Mouse (Mus musculus) kidney, embryonic 15.5 days (tissue): ENCODE measurements around the gene Klhdc1. TPM values are rescaled to one million over a fixed set of nuclear protein-coding genes. Genes with fewer than 3 reads are reported as not detected.
A peak's percentile ranks its signal among the peaks of the same experiment; 100 is the strongest.

Source experiments
- ATAC-seq: fragments of 200-750 bp; cut with Nextera tagmentation; replicated peaks from 2 replicates; pipeline ENCODE4 v1.8.0; 2017; ENCODE audit warnings: moderate TSS enrichment; ENCODE audit not compliant: low FRiP score
- H3K27ac ChIP-seq: fragments of 300-500 bp; sonication (generic); 2 replicates; pipeline ENCODE4 v1.5.1; 2015; ENCODE audit warnings: mild to moderate bottlenecking, inconsistent platforms
- H3K27me3 ChIP-seq: fragments of 300-500 bp; sonication (generic); 2 replicates; pipeline ENCODE4 v1.6.1; 2015; ENCODE audit warnings: inconsistent platforms
- H3K36me3 ChIP-seq: fragments of 300-500 bp; sonication (generic); 2 replicates; pipeline ENCODE4 v1.6.1; 2015; ENCODE audit warnings: inconsistent platforms
- H3K4me1 ChIP-seq: fragments of 300-500 bp; sonication (generic); 2 replicates; pipeline ENCODE4 v1.6.1; 2015; ENCODE audit warnings: inconsistent platforms
- H3K4me2 ChIP-seq: fragments of 300-500 bp; sonication (generic); 2 replicates; pipeline ENCODE4 v1.6.1; 2015; ENCODE audit warnings: moderate library complexity, mild to moderate bottlenecking, inconsistent platforms
- H3K4me3 ChIP-seq: fragments of 300-500 bp; sonication (generic); replicated peaks from 2 replicates; pipeline ENCODE4 v1.5.1; 2015; ENCODE audit warnings: mild to moderate bottlenecking, inconsistent platforms
- H3K9ac ChIP-seq: fragments of 300-500 bp; sonication (generic); 2 replicates; pipeline ENCODE4 v1.6.1; 2015; ENCODE audit warnings: mild to moderate bottlenecking, inconsistent platforms
- H3K9me3 ChIP-seq: fragments of 300-500 bp; sonication (generic); replicated peaks from 2 replicates; pipeline ENCODE4 v1.6.1; 2016; ENCODE audit warnings: inconsistent platforms
- WGBS: fragments of 180-500 bp; shearing (Covaris S2); methylation state at CpG from one replicate; pipeline ENCODE4 v1.1.7; 2015; ENCODE audit warnings: mixed read lengths; 5-methylcytosine and 5-hydroxymethylcytosine counted together
- polyA plus RNA-seq: library from polyadenylated mRNA; unstranded; fragments of >200 nt; fragmentation: Nextera tagmentation; extraction: Ambion mirVana; gene quantifications from 2 replicates; pipeline ENCODE4 v1.2.1, GENCODE M21; 2015

Klhdc1 gene
- polyA plus RNA-seq, result 4.8 and 7.5 TPM in 2 replicates

GRCm38 (mm10) chr12:69240876-69241275 lies at the start of gene Klhdc1:
Klhdc1 (plus strand) TSS chr12:69241176.
- Histone ChIP-seq H3K9me3 (no peaks in the 10 kb centered on the region), H3K4me1 (peaks cover 9% of the 10 kb centered on the region), H3K27me3 (no peaks in the 10 kb centered on the region), H3K4me2 (peak within 1 kb of the TSS; percentile 84), H3K27ac (peak within 1 kb of the TSS; percentile 88), H3K4me3 (peak within 1 kb of the TSS; percentile 82), H3K36me3 (no peaks in the 10 kb centered on the region), H3K9ac (peak within 1 kb of the TSS; percentile 86)
- 68% methylated on average over 6 of the region's 6 CpGs for WGBS
- no peak for ATAC-seq

GRCm38 (mm10) chr12:69191396-69191795 lies 49.6 kb upstream of the Klhdc1 start:
- H3K4me3 ChIP-seq, result no peak overlapping the region
- H3K27me3 ChIP-seq, result no peaks in the 10 kb centered on the region
- no peaks in the 10 kb centered on the region for H3K9me3 ChIP-seq
- 92% methylated on average over 5 of the region's 5 CpGs for WGBS
- H3K4me1 ChIP-seq, result peaks cover 16% of the 10 kb centered on the region
- H3K4me2 ChIP-seq, result no peak overlapping the region
- peaks cover 50% of the 10 kb centered on the region for H3K36me3 ChIP-seq
- H3K9ac ChIP-seq, result no peak overlapping the region
- H3K27ac ChIP-seq, result no peak overlapping the region
- no peak for ATAC-seq

GRCm38 (mm10) chr12:69192637-69193036 lies 48.3 kb upstream of the Klhdc1 start:
- peaks cover 7% of the 10 kb centered on the region for H3K4me1 ChIP-seq
- 96% methylated on average over 2 of the region's 2 CpGs for WGBS
- H3K4me2 ChIP-seq, result no peak overlapping the region
- no peak for ATAC-seq
- H3K27ac ChIP-seq, result no peak overlapping the region
- no peak overlapping the region for H3K9ac ChIP-seq
- no peaks in the 10 kb centered on the region for H3K27me3 ChIP-seq
- no peaks in the 10 kb centered on the region for H3K9me3 ChIP-seq
- peaks cover 43% of the 10 kb centered on the region for H3K36me3 ChIP-seq
- H3K4me3 ChIP-seq, result no peak overlapping the region

GRCm38 (mm10) chr12:69196444-69197377 lies 44.3 kb upstream of the Klhdc1 start, which contains the start of gene Gm49383:
Gm49383 (minus strand) TSS chr12:69197104.
- Histone ChIP-seq H3K36me3 (peaks cover 30% of the 10 kb centered on the region), H3K9ac (peak within 1 kb of the TSS; percentile 80), H3K27ac (peak within 1 kb of the TSS; percentile 94), H3K9me3 (no peaks in the 10 kb centered on the region), H3K4me2 (peak within 1 kb of the TSS; percentile 92), H3K4me1 (peaks cover 22% of the 10 kb centered on the region), H3K27me3 (no peaks in the 10 kb centered on the region), H3K4me3 (peak within 1 kb of the TSS; percentile 94)
- peak; percentile 76 for ATAC-seq
- under 1% methylated on average over 75 of the region's 75 CpGs for WGBS

- Histone ChIP-seq H3K4me1 (peaks cover 22% of the 10 kb centered on the region), H3K27me3 (no peaks in the 10 kb centered on the region), H3K9me3 (no peaks in the 10 kb centered on the region), H3K4me3 (peak overlapping the region; percentile 94), H3K27ac (peak overlapping the region; percentile 94), H3K9ac (peak overlapping the region; percentile 80), H3K4me2 (peak overlapping the region; percentile 92), H3K36me3 (peaks cover 32% of the 10 kb centered on the region)
- WGBS, result under 1% methylated on average over 93 of the region's 94 CpGs
- peak; percentile 79 for ATAC-seq
These were observed 43.4 kb upstream of the Klhdc1 start for GRCm38 (mm10) chr12:69197378-69198163.

- Histone ChIP-seq H3K4me2 (peak within 1 kb of the TSS; percentile 92), H3K4me1 (peaks cover 22% of the 10 kb centered on the region), H3K27ac (peak within 1 kb of the TSS; percentile 94), H3K27me3 (no peaks in the 10 kb centered on the region), H3K4me3 (peak within 1 kb of the TSS; percentile 94), H3K9me3 (no peaks in the 10 kb centered on the region), H3K9ac (peak within 1 kb of the TSS; percentile 80), H3K36me3 (peaks cover 35% of the 10 kb centered on the region)
- ATAC-seq, result peak; percentile 67
- WGBS, result under 1% methylated on average over 18 of the region's 18 CpGs
These were observed 42.8 kb upstream of the Klhdc1 start, which contains the start of gene Dnaaf2 for GRCm38 (mm10) chr12:69198164-69198535. Dnaaf2 (minus strand) TSS chr12:69198429.

- Histone ChIP-seq H3K27ac (no peak overlapping the region), H3K4me1 (peaks cover 22% of the 10 kb centered on the region), H3K27me3 (no peaks in the 10 kb centered on the region), H3K4me2 (peak overlapping the region; percentile 92; the same call in 1 of the 2 replicates), H3K9ac (0 out of 2 replicates have a peak overlapping the region, but pooled peaks have one; percentile 1), H3K4me3 (no peak overlapping the region; the same call in none of the 2 replicates), H3K9me3 (no peaks in the 10 kb centered on the region), H3K36me3 (peaks cover 41% of the 10 kb centered on the region)
- ATAC-seq, result no peak
These were observed 42.0 kb upstream of the Klhdc1 start for GRCm38 (mm10) chr12:69198985-69199384.

GRCm38 (mm10) chr12:69204052-69204833 lies 36.7 kb upstream of the Klhdc1 start, which contains the start of gene Gm49384:
Gm49384 (minus strand) TSS chr12:69204267.
- Histone ChIP-seq H3K9me3 (no peaks in the 10 kb centered on the region), H3K9ac (no peak within 1 kb of the TSS), H3K27ac (no peak within 1 kb of the TSS), H3K4me2 (no peak within 1 kb of the TSS), H3K36me3 (peaks cover 75% of the 10 kb centered on the region), H3K27me3 (no peaks in the 10 kb centered on the region), H3K4me3 (no peak within 1 kb of the TSS), H3K4me1 (peaks cover under 1% of the 10 kb centered on the region; the same call in 1 of the 2 replicates)
- no peak for ATAC-seq
- 87% methylated on average over 16 of the region's 16 CpGs for WGBS

GRCm38 (mm10) chr12:69207396-69207795 lies 33.6 kb upstream of the Klhdc1 start:
- Histone ChIP-seq H3K4me1 (no peaks in the 10 kb centered on the region), H3K4me2 (no peak overlapping the region), H3K27me3 (no peaks in the 10 kb centered on the region), H3K4me3 (no peak overlapping the region), H3K9me3 (no peaks in the 10 kb centered on the region), H3K27ac (no peak overlapping the region), H3K9ac (no peak overlapping the region), H3K36me3 (peaks cover 79% of the 10 kb centered on the region)
- WGBS, result 97% methylated on average over 8 of the region's 8 CpGs
- no peak for ATAC-seq

GRCm38 (mm10) chr12:69207926-69208325 lies 33.0 kb upstream of the Klhdc1 start:
- Histone ChIP-seq H3K4me3 (no peak overlapping the region), H3K27me3 (no peaks in the 10 kb centered on the region), H3K9ac (no peak overlapping the region), H3K9me3 (no peaks in the 10 kb centered on the region), H3K4me1 (no peaks in the 10 kb centered on the region), H3K36me3 (peaks cover 79% of the 10 kb centered on the region), H3K4me2 (no peak overlapping the region), H3K27ac (no peak overlapping the region)
- WGBS, result 91% methylated on average over 7 of the region's 7 CpGs
- ATAC-seq, result no peak

- Histone ChIP-seq H3K4me3 (no peak overlapping the region), H3K4me2 (no peak overlapping the region), H3K9ac (no peak overlapping the region), H3K9me3 (no peaks in the 10 kb centered on the region), H3K27ac (no peak overlapping the region), H3K36me3 (peaks cover 79% of the 10 kb centered on the region), H3K27me3 (no peaks in the 10 kb centered on the region), H3K4me1 (no peaks in the 10 kb centered on the region)
- 90% methylated on average over 2 of the region's 2 CpGs for WGBS
- ATAC-seq, result no peak
These were observed 32.5 kb upstream of the Klhdc1 start for GRCm38 (mm10) chr12:69208520-69208919.
